Mouse (Mus musculus) hematopoietic stem cell, adult 5-6 weeks (primary cell): ENCODE measurements around the gene Chst14. TPM values are rescaled to one million over a fixed set of nuclear protein-coding genes. Genes with fewer than 3 reads are reported as not detected.

Source experiments
- ATAC-seq, 2 experiments: fragments of 125-278 bp in 1 of 2; replicated peaks in 1 of 2; 2 replicates each; pipeline ENCODE4 v1.8.0; 2016 to 2017; ENCODE audit warnings: inconsistent platforms in 2 of 2, mild to moderate bottlenecking in 2 of 2, moderate number of reproducible peaks in 2 of 2, low read depth in 1 of 2, moderate TSS enrichment in 1 of 2; ENCODE audit not compliant: low FRiP score in 2 of 2, poor library complexity in 2 of 2, severe bottlenecking in 2 of 2, insufficient read depth in 1 of 2, low TSS enrichment in 1 of 2
- total RNA-seq: library from RNA; stranded (forward); fragments of 172-1452, 232-1000 nt; gene quantifications from 2 replicates; pipeline ENCODE4 v1.2.3, GENCODE M21; 2017

Chst14 gene
- total RNA-seq: 4.0 and 4.5 TPM in 2 replicates

DNA sequence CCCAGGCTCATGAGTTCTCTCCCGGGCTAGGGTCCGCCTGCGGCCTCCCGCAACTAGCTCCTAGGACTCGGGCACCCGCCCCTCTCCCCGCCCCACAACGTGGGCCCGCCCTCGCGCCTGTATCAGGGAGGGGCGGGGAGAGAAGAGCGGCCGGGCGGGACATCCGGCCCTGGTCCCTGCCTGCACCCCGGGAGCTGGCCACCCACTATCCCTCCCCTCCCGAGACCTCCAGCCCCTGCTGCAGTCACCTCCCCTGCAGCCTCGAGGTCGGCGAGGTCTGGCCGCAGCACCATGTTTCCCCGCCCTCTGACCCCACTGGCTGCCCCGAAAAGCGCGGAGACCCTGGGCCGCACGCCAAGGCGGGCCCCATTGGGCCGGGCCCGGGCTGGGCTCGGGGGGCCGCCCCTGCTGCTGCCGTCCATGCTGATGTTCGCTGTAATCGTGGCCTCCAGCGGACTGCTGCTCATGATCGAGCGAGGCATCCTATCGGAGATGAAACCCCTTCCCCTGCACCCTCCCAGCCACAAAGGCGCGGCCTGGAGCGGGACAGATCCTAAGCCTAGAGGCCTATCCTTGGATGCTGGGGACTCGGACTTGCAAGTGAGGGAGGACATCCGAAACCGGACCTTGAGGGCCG, at the start of gene Chst14:
Chst14 (plus strand) TSS at position 136 of the 637 bp plus-strand sequence.
- peak; percentile 70 to 76 for ATAC-seq

DNA sequence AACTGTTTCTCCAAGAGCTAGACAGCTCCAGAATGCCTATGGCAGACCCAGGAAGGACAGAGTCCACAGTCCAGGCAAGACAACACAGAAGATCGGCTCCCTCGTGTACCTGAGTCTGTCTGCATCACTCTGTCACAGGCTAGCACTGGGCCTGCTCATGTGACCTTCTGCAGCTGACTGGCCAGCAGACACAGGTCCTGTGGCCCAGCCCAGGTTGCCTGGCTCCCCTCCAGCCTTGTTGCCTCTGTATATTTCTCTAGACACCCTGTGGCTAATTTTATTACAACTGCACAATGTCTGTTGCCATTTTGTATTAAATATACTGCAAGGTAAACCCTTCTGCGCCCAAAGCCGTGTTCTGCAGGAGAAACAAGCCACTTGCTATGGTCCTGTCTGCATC, 45.3 kb upstream of the Chst14 start:
- ATAC-seq: no peak

DNA sequence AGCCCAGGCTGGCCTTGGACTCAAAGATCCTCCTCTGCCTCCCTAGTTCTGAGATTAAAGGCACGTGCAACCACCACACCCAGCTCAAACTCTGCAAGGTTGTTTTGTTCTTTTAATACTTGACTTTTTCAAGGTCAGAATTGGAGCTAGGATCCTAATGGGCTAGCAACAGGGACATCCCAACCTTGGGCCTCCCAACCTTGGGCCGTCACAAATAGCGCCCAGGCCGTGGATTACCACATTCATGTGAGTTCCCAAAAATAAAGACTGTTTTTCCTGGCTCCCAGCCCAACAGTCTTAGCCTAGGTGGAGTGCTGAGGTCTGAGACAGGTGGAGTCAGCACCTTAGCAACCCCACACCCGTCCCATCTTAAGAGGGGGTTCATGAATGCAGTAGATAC, 44.3 kb upstream of the Chst14 start:
- no peak for ATAC-seq

DNA sequence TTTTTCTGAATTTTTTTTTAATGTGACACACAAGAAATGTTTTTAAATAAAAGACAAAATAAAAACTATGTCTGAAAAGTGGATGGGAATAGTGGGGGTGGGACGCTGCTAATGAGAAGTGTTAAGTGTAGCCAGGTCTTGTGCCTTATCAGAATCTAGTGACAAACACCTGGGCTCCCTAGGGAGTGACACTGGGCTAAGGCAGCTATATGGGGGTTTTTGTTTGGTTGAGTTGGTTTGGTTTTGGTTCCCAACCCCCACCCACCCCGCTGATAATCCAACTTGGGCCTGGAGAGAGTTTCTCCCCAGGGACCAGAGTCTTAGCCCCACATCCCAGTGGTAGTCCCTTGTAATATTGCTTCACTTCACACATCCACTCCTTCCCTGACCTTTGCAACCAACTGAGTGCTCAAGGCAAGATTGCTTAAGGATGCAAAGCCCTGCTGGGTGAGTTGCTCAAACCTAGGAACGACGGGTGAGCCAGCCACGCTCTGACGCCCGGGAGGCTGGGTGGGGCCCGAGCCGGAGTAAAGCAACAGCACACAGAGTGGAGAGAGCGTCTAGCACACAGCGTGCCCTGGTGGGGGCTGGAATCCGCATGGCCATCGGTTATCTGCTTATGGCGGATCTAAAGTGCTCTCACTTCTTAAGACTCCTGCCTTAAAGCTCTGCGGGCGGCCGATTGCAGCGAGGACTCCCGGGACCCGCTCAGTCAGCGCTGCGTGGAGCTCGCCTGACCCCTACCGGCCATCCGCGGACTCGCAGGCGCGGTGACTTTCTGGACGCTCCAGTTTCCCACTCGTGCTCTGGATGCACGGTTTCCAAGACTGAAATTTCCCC, 43.2 kb upstream of the Chst14 start:
- peak; percentile 74 to 80 for ATAC-seq

DNA sequence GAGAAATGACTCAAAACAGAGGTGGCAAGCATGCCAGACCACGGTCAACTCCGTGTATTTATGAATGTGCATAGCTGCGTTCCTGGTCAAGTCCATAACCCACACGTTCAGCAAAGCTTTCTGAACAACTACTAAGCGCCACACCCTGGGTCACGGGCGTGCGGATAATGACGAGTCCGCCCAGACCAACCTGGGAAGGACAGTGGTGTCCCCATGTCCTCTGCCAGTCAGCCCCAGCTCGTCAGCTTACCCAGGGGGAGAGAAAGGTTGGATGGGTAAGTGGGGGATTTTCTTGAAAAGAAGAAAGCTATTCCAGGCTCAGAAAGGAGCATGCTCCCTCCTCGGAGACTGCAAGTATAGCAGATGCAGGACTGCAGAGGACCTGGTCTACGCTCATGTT, 38.9 kb upstream of the Chst14 start:
- 0 out of 4 replicates have a peak, but pooled peaks of 1 of the 2 experiments have one; percentile 4 for ATAC-seq

DNA sequence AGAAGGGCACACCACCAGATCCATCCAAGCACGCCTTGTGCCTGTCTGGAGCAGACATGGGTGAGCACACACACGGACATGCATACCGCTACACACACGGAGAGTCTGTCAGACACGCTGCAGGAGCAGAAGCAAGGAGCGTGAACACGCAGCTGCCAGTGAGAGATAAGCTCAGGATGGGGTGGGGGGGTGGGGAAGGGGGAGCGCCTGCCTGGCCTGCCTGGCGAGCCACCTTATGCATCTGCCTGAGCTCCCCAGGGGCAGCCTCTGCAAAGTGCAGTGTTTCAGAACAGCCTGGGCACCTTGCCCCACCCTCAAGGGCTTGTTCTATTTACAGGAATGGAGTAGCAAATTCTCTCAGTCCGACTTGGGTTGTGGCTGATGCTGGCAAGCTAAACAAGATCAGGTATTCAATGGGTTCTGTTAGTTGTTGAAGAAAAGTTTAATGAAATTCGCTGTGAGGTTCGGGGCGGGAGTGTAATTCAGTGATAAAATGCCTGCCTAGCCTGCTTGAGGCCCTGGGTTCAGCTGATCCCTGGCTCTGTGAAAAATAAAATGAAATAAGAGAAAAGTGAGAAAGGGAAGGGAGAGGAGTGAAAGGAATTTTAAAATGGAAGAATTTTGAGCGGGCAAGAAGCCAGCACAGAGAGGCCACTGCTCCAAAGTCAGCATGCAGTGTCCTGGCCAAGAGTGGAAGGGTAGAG, 38.3 kb upstream of the Chst14 start:
- 0 out of 4 replicates have a peak, but pooled peaks have one; percentile 5 to 10 for ATAC-seq

DNA sequence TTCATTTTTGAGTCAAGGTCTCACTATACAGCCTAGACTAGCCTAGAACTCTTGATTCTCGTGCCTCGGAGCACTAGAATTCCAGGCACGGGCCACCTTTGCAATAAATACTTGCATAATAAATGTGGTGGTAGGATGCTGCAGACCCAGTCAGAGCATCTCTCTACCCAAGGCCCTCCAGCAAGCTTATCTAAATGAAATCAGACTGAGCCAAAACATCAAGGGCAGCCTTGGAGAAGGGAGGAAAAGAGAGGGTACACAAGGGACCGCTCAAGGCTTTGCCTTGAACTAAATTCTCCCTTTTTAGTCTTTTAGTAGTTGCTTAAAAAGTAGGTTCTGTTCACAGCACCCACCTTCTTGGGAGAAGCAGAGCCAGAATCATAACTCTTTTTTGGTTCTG, 35.1 kb upstream of the Chst14 start:
- no peak for ATAC-seq

DNA sequence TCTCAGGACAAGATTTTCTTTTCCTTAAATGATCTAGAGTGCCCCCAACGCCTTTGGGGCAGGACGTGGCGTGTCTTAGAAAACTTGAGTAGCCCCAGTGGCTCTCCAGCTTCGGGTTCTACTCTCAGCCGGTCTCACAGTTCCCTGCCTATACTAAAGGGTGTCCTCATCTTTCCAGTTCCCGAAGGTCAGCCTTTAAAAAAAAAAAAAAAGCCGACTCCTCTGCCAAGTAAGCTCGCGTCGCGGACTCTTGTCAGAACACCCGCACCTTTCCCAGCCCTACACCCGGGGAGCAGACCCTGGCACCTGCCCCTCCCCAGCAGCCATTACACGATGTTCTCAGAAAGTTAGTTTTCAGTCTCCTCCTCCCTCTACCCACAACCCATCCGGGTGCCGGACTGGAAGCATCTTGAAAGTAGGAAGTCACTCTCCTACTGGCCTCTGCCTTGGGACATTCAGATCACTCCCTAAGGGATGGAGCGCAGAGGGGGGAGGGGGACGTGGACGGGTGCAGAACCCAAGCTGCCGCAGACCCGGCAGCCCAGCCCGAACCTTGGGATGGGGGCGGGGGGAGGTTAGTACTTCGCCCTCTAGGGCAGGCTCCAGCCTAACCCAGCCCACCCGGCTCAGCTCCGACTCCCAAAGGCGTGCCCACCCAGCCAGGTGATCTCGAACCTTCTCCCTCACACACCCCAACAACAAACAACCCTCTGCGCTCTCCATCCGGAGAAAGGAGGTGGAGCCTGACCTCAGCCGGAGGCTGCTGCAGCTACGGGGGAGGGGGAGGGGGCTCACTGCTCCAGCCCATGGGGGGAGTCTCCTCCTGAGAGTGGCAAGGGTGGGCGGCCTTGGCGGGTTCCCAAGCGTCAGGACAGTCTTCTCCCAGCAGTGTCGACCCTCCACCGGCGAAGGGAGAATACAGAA, 30.0 kb upstream of the Chst14 start:
- ATAC-seq: peak in 1 of 2 experiments; percentile 50; a peak in 2 of 4 replicates

DNA sequence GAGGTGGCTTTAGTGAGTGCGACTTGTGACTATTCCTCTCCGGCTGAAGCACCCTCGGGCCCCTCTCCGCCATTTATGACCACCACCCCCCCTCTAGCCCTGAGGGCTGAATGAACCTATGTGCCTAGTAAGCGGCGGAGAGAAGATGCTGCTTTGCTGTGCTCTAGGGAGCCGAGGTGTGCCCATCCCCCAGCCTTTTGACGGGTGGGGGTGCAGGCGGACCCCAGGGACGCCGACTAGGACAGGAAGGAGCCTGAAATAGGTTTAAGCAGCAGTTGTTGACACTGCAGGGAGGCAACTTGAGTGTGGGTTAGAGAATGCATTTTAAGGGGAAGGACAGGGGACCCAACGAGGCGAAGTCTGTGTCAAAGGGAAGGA, 29.4 kb upstream of the Chst14 start:
- no peak for ATAC-seq

DNA sequence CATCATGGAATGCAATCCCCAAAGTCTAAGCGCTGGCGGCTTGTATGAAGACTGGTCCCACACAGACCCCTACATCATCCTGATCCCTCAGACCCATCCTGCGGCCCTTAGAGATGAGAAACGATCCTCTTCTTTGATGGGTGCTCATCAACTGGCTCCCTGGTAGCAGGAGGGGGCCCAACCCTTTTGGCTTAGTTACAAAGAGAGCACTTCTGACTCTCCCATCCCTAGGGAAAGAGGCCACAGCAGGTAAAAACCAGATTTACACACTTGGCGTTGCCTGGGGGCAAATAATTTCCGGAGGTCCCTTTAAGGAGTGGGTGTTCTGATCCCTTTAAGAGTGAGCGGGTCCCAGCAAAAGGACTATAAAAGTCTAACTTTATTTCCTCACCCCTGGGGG, 28.9 kb upstream of the Chst14 start:
- ATAC-seq: no peak

DNA sequence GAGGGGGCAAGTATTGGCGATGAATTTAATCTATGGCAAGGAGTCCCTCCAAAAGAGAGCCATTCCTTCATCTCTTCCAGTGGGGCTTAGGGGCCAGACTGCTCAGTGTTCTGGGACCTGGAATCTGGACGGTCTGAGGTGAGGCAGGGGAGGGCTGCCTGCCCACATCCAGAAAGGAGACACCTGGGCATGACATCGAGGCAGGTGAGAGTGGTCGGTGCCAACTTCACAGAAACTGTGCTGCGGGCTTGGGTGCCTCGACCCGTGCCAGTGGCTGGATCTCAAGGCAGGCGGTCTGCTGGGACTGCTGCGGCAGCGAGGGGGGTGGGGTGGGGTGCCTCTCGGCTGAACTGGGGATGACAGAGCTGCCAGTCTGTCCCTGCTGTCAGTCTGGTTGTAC, 28.5 kb upstream of the Chst14 start:
- no peak for ATAC-seq

DNA sequence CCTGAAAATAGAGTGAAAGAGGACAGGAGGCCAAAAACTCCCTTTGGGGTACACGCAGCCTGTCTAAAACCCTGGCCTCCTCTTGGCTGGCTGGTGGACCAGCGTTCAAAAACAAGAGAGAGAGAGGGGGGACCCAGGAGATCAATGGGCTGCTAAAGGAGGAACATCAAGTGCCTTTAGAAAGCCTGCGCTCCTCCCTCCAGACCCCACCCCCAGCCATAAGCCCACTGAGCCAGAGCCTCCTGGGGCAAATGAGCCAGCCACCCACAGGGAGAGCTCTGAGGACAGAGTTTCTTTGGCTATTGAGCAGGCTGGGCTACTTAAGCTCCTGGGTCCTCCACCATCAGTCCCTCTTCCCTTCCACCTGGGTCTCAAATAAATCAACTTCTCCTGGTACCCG, 27.5 kb upstream of the Chst14 start:
- no peak for ATAC-seq

DNA sequence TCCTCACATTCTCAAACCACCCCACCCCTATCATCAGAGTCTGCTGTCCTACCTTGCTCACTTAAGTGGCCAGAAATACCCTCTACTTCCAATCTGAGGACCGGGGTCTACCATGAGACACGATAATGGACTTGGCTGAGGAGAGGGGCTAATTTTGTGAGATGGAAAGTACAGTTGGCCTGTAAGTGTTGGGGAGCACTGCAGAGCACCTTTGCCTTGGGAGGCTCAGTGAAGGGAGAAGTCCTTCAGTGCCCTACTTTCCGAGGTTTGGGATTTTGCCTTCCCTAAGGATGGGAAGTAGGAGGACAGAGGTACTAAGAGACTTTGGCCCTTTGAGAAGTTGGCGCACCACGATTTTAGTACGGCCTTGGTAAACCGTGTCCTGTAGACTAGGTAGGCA, 27.0 kb upstream of the Chst14 start:
- no peak for ATAC-seq

DNA sequence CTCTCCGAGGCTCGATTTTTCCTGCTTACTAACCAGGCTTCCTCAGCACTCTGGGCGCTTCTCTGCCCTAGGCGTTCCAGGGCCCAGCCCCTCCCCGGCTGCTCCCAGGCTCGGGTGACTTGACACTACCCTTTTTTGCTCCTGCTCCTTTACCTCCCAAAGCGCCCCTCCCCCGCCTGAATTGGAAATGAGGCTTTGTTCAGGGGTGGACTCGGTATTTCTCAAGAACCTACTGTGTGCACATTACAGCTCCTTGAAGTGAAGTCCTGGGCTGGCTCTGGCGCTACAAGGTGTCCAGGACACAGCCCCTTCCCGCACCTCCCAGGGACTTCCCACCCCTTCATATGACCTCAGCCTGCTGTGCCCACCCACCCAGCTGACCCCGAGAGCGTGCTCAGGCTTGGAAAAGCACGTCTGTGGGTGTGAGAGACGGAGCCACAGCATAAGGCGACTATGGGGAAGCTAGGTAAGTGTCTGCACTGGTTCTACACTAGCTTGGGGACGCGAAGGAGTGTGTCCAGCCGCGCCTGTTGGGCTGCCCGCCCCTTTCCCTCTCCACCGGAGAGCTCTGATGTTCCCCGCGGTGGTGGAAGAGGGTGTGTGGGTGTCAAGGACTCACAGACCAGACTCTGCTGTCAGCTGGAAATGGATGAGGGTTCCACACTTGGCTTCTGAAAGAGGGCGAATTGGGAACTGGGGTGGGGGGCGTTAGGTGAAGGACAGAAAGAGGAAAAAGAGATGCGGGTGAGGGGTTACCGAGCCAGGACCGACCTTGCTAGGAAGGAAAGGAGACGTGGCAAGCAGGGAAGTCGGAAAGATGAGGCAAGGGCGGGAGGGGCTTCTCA, 26.1 kb upstream of the Chst14 start, which contains the start of gene Bahd1:
Bahd1 (plus strand) TSS at position 397 of the 845 bp plus-strand sequence.
- ATAC-seq: peak in 1 of 2 experiments; percentile 13; a peak in 1 of 4 replicates

DNA sequence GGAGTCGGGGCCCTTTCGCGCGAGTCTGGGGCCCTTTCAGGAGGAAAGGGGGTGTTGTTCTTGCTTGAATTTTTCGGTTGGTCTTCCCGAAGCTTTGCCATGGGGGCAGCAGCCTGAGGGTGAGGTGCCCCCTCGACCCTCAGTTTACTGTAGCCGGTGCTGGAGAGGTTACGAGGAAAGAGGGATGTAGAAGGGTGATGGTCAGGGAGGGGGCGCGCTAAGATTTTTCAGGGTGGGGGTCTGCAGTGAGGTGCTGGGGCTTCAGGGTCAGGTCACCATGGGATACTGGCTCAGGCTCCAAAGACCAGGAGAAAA, 25.5 kb upstream of the Chst14 start:
- no peak for ATAC-seq

DNA sequence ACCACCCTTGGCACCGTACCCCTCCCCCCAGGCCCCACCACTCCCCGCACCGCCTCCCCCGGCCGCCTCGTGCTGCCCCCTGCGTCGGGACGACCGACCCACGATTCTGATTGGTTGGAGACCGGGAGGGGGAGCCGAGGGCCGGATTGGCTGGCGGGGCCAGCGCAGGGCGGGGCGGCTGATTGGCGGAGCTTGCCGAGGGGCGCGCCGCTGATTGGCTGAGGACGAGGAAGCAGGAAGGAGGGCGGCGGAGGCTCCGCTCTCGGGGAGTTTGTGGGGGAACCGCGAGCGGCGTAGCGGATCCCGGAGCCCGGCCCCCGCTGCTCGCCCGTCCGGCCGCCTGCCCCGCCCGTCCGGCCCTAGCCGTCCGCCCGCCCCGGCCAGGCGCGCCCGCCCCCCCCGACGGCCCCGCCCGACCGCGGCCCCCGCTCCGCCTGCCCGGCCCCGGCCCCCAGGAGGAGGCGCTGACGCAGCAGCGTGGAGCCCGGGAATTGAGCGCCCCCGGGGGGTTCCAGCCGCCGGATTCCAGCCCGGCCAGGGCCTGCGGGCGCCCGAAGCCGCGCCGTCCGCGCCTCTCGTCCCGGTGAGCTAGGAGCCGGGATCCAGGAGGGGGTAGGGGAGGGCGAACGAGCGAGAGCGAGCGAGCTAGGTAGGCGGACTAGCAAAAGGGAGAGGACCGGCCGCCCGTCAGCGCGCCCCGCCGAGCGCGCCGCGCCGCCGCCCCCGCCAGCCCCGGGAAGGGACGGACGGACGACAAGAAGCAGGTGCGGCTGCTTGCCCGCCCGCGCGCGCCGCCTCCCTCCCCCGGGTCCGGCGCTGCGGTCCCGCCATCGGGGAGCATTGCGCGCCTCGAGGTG, 24.9 kb upstream of the Chst14 start:
- ATAC-seq: peak; percentile 78 to 86
